12 mouse cellular contexts compared by ENCODE assay signal in the genomic region with DNA sequence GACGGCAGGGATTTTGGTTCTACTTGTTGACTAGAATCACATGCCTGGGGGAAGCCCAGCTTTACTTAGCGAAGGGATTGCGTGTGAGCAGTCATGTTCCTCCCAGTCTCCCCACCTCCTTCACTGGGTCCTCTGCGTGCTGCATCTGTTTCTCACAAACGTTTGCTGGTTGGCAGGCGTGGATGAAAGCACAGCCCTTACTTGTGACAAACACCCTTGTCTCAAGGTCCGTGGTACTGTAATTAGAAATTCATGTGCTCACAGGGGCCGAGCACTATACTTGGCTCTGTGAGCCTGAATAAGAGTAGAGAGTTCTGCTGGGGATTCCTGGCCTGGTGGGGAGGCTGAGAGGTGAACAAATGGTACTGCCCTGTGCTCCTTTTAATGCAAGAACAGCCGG.
DNase-seq lines count a peak whose midpoint lies in the region; ATAC-seq and TF ChIP-seq lines count a peak whose summit lies in the region.
"Had no signal": no experiment of that assay in that cellular context is flagged by ENCODE, and none has a peak within 500 bp of the region (broad histone marks: within the 10 kb centered on the region; RNA-seq: fewer than 3 reads in every experiment).

No protein-coding gene starts in this region.

- H3K4me3 ChIP-seq in hindbrain, embryonic 10.5 days: no peak overlapping the region
- no peak overlapping the region for H3K4me3 ChIP-seq in hindbrain, embryonic 11.5 days (ENCODE audit: low read depth, low read length)
- H3K4me3 ChIP-seq in kidney, adult 2 months (ENCODE audit: insufficient read depth, low read depth, low read length): no peak overlapping the region
- H3K4me3 ChIP-seq in liver, postnatal 0 days (ENCODE audit: low read depth, low read length): no peak overlapping the region
- H3K4me3 ChIP-seq: embryonic facial prominence, embryonic 12.5 days had no signal

- no peak for TF ChIP-seq EP300 in liver, postnatal 0 days (IDR thresholded peaks at IDR 0.05; ENCODE audit: low read depth)

- 77% methylated on average over 9 of the region's 9 CpGs for WGBS in hindbrain, embryonic 10.5 days
- WGBS in hindbrain, embryonic 11.5 days: 72% methylated on average over 9 of the region's 9 CpGs
- WGBS in kidney, adult 2 months: 32% methylated on average over 9 of the region's 9 CpGs
- 79% methylated on average over 9 of the region's 9 CpGs for WGBS in liver, postnatal 0 days (ENCODE audit: insufficient replicate concordance)

- no peak overlapping the region for H3K4me2 ChIP-seq in hindbrain, embryonic 11.5 days (replicated peaks; ENCODE audit: low read depth, low read length)
- no peak overlapping the region for H3K4me2 ChIP-seq in liver, postnatal 0 days (ENCODE audit: low read depth, low read length)
- H3K4me2 ChIP-seq: embryonic facial prominence, embryonic 12.5 days had no signal

- H3K4me1 ChIP-seq in hindbrain, embryonic 10.5 days (replicated peaks): peaks cover 67% of the 10 kb centered on the region
- peaks cover 3% of the 10 kb centered on the region; the same call in 1 of the 2 replicates for H3K4me1 ChIP-seq in hindbrain, embryonic 11.5 days (replicated peaks; ENCODE audit: control insufficient read depth, insufficient read depth, low read length)
- peaks cover 46% of the 10 kb centered on the region for H3K4me1 ChIP-seq in kidney, adult 2 months (ENCODE audit: control insufficient read depth, insufficient read depth, low read length)
- H3K4me1 ChIP-seq in liver, postnatal 0 days (ENCODE audit: insufficient read depth): 0 out of 2 replicates have a peak, but pooled peaks cover 2% of the 10 kb centered on the region

- no peak for TF ChIP-seq CTCF in kidney, adult 2 months (conservative IDR thresholded peaks at IDR 0.05; ENCODE audit: insufficient read depth, insufficient read length, low read depth, low read length)
- TF ChIP-seq CTCF in liver, postnatal 0 days (IDR thresholded peaks at IDR 0.05; ENCODE audit: low read depth): no peak

- DNase-seq in hindbrain, embryonic 10.5 days (ENCODE audit: low spot score): no peak
- DNase-seq in hindbrain, embryonic 11.5 days (ENCODE audit: low spot score): no peak
- DNase-seq in Muller cell, postnatal 12 days (ENCODE audit: inconsistent ontology term): peak; percentile 40
- DNase-seq in brain, adult 2 months (ENCODE audit: low read depth, low spot score): peak; percentile 71
- DNase-seq in kidney, adult 2 months: peak; percentile 67
- no peak for DNase-seq in MN1 (ENCODE audit: low spot score)
- DNase-seq in liver, postnatal 0 days: no peak
- DNase-seq: gastrocnemius, postnatal 36 days; left cerebral cortex, postnatal 4 days had no signal

- ATAC-seq in hindbrain, embryonic 11.5 days (ENCODE audit: low FRiP score): no peak
- ATAC-seq in granulocyte monocyte progenitor cell, adult 5-6 weeks (replicated peaks; ENCODE audit: poor library complexity, severe bottlenecking): no peak
- ATAC-seq in liver, postnatal 0 days: no peak
- ATAC-seq: activated CD4-positive, CD25-positive, alpha-beta regulatory T cell, adult 4 months had no signal

- H3K27ac ChIP-seq in hindbrain, embryonic 10.5 days: peak overlapping the region; percentile 46
- no peak overlapping the region for H3K27ac ChIP-seq in hindbrain, embryonic 11.5 days (ENCODE audit: low read depth, low read length)
- peak overlapping the region; percentile 93 for H3K27ac ChIP-seq in kidney, adult 2 months (ENCODE audit: insufficient read depth, low read depth, low read length)
- H3K27ac ChIP-seq in liver, postnatal 0 days (ENCODE audit: low read depth): no peak overlapping the region
- H3K27ac ChIP-seq: embryonic facial prominence, embryonic 12.5 days had no signal

- TF ChIP-seq POLR2A in kidney, adult 2 months (IDR thresholded peaks at IDR 0.05; ENCODE audit: low read depth, low read length): no peak

- H3K9ac ChIP-seq in hindbrain, embryonic 11.5 days (ENCODE audit: low read depth, low read length): no peak overlapping the region
- H3K9ac ChIP-seq in liver, postnatal 0 days (replicated peaks): no peak overlapping the region
- H3K9ac ChIP-seq: embryonic facial prominence, embryonic 12.5 days had no signal

- no peaks in the 10 kb centered on the region for H3K27me3 ChIP-seq in hindbrain, embryonic 10.5 days (ENCODE audit: insufficient read depth, poor library complexity, severe bottlenecking)
- H3K27me3 ChIP-seq in hindbrain, embryonic 11.5 days (ENCODE audit: control insufficient read depth, insufficient read depth, low read length): no peaks in the 10 kb centered on the region
- no peaks in the 10 kb centered on the region for H3K27me3 ChIP-seq in kidney, adult 2 months (replicated peaks; ENCODE audit: control insufficient read depth, insufficient read depth, low read length)
- 0 out of 2 replicates have a peak, but pooled peaks cover 3% of the 10 kb centered on the region for H3K27me3 ChIP-seq in liver, postnatal 0 days (ENCODE audit: insufficient read depth, low read length)
- H3K27me3 ChIP-seq: embryonic facial prominence, embryonic 12.5 days had no signal

- peaks cover 14% of the 10 kb centered on the region for H3K36me3 ChIP-seq in hindbrain, embryonic 10.5 days
- H3K36me3 ChIP-seq in hindbrain, embryonic 11.5 days (ENCODE audit: control insufficient read depth, insufficient read depth, low read length): no peaks in the 10 kb centered on the region
- H3K36me3 ChIP-seq in kidney, adult 2 months (ENCODE audit: control insufficient read depth, insufficient read depth, low read length): no peaks in the 10 kb centered on the region
- H3K36me3 ChIP-seq in liver, postnatal 0 days (replicated peaks; ENCODE audit: insufficient read depth, low read length): no peaks in the 10 kb centered on the region

- H3K9me3 ChIP-seq in hindbrain, embryonic 10.5 days: no peaks in the 10 kb centered on the region
- H3K9me3 ChIP-seq in hindbrain, embryonic 11.5 days (ENCODE audit: control insufficient read depth, low read length): no peaks in the 10 kb centered on the region
- no peaks in the 10 kb centered on the region for H3K9me3 ChIP-seq in liver, postnatal 0 days (ENCODE audit: low read length)
- H3K9me3 ChIP-seq: embryonic facial prominence, embryonic 12.5 days had no signal

Comparison
In these comparisons a context has a peak if more than half of its experiments do, and no peak if none do; other contexts are left out.
1. H3K27ac ChIP-seq: peak in hindbrain, embryonic 10.5 days (single experiment) and kidney, adult 2 months (single experiment); none in hindbrain, embryonic 11.5 days (single experiment) and liver, postnatal 0 days (single experiment).
2. DNase-seq: peak in Muller cell, postnatal 12 days (single experiment), brain, adult 2 months (single experiment) and kidney, adult 2 months (single experiment); none in hindbrain, embryonic 10.5 days (single experiment), hindbrain, embryonic 11.5 days (single experiment), MN1 (single experiment) and liver, postnatal 0 days (single experiment).